Mouse (Mus musculus) C2C12 (cell line): ENCODE data around the gene Vti1a.

Experiments used
- CTCF ChIP-seq: IDR thresholded peaks from one replicate; pipeline ENCODE4 v1.5.1; 2011; ENCODE audit not compliant: control insufficient read depth, insufficient read depth, insufficient read length
- FOSL1 ChIP-seq: IDR thresholded peaks from one replicate; pipeline ENCODE4 v1.8.0; 2011; ENCODE audit warnings: mild to moderate bottlenecking, low read length; ENCODE audit not compliant: poor library complexity, insufficient read depth, severe bottlenecking
- MYOG ChIP-seq: IDR thresholded peaks from one replicate; pipeline ENCODE4 v1.6.1; 2011; ENCODE audit not compliant: control insufficient read depth, insufficient read length; ENCODE audit errors: extremely low read depth
- USF1 ChIP-seq: IDR thresholded peaks from one replicate; pipeline ENCODE4 v1.6.1; 2011; ENCODE audit warnings: low read depth, mild to moderate bottlenecking, control low read depth, moderate library complexity

- TF ChIP-seq MYOG (no peak), CTCF (no peak), FOSL1 (peak; percentile 40), USF1 (no peak)
Measured at GRCm38 (mm10) chr19:55461963-55462362, 145.9 kb downstream of the Vti1a start.
